Mouse (Mus musculus): ENCODE measurements at regions not wholly inside any gene's neighbourhood (a gene's known extent, or its start where the extent isn't known, plus 50 kb on each side); places are given as distances from the start of the nearest gene placed in this dataset.

- Histone ChIP-seq H3K9me3 (replicated peaks; ENCODE audit: insufficient read depth, low read length) (no peaks in the 10 kb centered on the region), H3K36me3 (ENCODE audit: control insufficient read depth in 1 of 2, insufficient read depth in 2 of 2, low read length in 2 of 2) (no peaks in the 10 kb centered on the region), H3K9ac (ENCODE audit: control insufficient read depth, low read depth, low read length, poor library complexity, severe bottlenecking) (no peak overlapping the region), H3K27me3 (ENCODE audit: control insufficient read depth in 1 of 2, insufficient read depth in 2 of 2, low read length in 2 of 2) (no peaks in the 10 kb centered on the region), H3K4me1 (ENCODE audit: control insufficient read depth in 1 of 2, insufficient read depth in 2 of 2, low read length in 2 of 2) (no peaks in the 10 kb centered on the region), H3K79me2 (ENCODE audit: control insufficient read depth, insufficient read depth, low read length, poor library complexity) (no peaks in the 10 kb centered on the region), H3K27ac (ENCODE audit: control insufficient read depth, low read depth, low read length) (no peak overlapping the region), H3K4me3 (ENCODE audit: control insufficient read depth in 1 of 2, insufficient read depth in 1 of 2, low read depth in 2 of 2, low read length in 2 of 2) (no peak overlapping the region)
- TF ChIP-seq UBTF (IDR thresholded peaks at IDR 0.05; ENCODE audit: borderline replicate concordance, insufficient read depth, low read depth, low read length) (no peak), EP300 (IDR thresholded peaks at IDR 0.05; ENCODE audit: low read depth in 1 of 2, low read length in 2 of 2) (no peak), TCF12 (IDR thresholded peaks at IDR 0.05; ENCODE audit: low read depth, low read length) (no peak), USF2 (IDR thresholded peaks at IDR 0.05; ENCODE audit: borderline replicate concordance in 1 of 2, insufficient read depth in 1 of 2, low read depth in 1 of 2, low read length in 2 of 2) (no peak), MEF2A (IDR thresholded peaks at IDR 0.05; ENCODE audit: extremely low read depth, insufficient replicate concordance, low read depth, low read length, poor library complexity, severe bottlenecking) (no peak), RAD21 (IDR thresholded peaks at IDR 0.05; ENCODE audit: low read depth, low read length) (no peak), TBP (IDR thresholded peaks at IDR 0.05; ENCODE audit: low read depth, low read length) (no peak), NRF1 (IDR thresholded peaks at IDR 0.05; ENCODE audit: insufficient read depth, low read depth, low read length, poor library complexity, severe bottlenecking) (no peak)
- no peak for DNase-seq (ENCODE audit: low read depth, low spot score)
These were observed 77.8 kb upstream of the Pou3f2 start for GRCm38 (mm10) chr4:22565959-22566358.

GRCm38 (mm10) chr4:22564532-22564931 is 76.4 kb upstream of the Pou3f2 start:
- Histone ChIP-seq H3K4me3 (ENCODE audit: control insufficient read depth in 1 of 2, insufficient read depth in 1 of 2, low read depth in 2 of 2, low read length in 2 of 2) (no peak overlapping the region), H3K9ac (ENCODE audit: control insufficient read depth, low read depth, low read length, poor library complexity, severe bottlenecking) (no peak overlapping the region), H3K27me3 (ENCODE audit: control insufficient read depth in 1 of 2, insufficient read depth in 2 of 2, low read length in 2 of 2) (no peaks in the 10 kb centered on the region), H3K36me3 (ENCODE audit: control insufficient read depth in 1 of 2, insufficient read depth in 2 of 2, low read length in 2 of 2) (no peaks in the 10 kb centered on the region), H3K4me1 (ENCODE audit: control insufficient read depth in 1 of 2, insufficient read depth in 2 of 2, low read length in 2 of 2) (no peaks in the 10 kb centered on the region), H3K79me2 (ENCODE audit: control insufficient read depth, insufficient read depth, low read length, poor library complexity) (no peaks in the 10 kb centered on the region), H3K27ac (ENCODE audit: control insufficient read depth, low read depth, low read length) (no peak overlapping the region), H3K9me3 (replicated peaks; ENCODE audit: insufficient read depth, low read length) (no peaks in the 10 kb centered on the region)
- DNase-seq (ENCODE audit: low read depth, low spot score): no peak
- TF ChIP-seq SIN3A (IDR thresholded peaks at IDR 0.05; ENCODE audit: low read length) (no peak), GATA1 (IDR thresholded peaks at IDR 0.05; ENCODE audit: low read depth, low read length) (no peak), POLR2AphosphoS2 (IDR thresholded peaks at IDR 0.05; ENCODE audit: low read length) (no peak), MAFK (IDR thresholded peaks at IDR 0.05; ENCODE audit: borderline replicate concordance, low read depth, low read length) (no peak), EP300 (IDR thresholded peaks at IDR 0.05; ENCODE audit: low read depth in 1 of 2, low read length in 2 of 2) (no peak), RAD21 (IDR thresholded peaks at IDR 0.05; ENCODE audit: low read depth, low read length) (no peak)

Data from MEL (cell line).